Mouse (Mus musculus) C2C12 (cell line): Measurements from ENCODE around the gene Ripor2. TPM values are rescaled to one million over a fixed set of nuclear protein-coding genes. Genes with fewer than 3 reads are reported as not detected.

Experiments used
- H3K27me3 ChIP-seq: one replicate; pipeline ENCODE4 v1.6.1; 2011; ENCODE audit not compliant: control insufficient read depth, insufficient read depth, insufficient read length
- H3K36me3 ChIP-seq: one replicate; pipeline ENCODE4 v1.6.1; 2011; ENCODE audit not compliant: control insufficient read depth, insufficient read depth
- H3K4me3 ChIP-seq: one replicate; pipeline ENCODE4 v1.5.1; 2011; ENCODE audit warnings: mild to moderate bottlenecking, control low read depth; ENCODE audit not compliant: poor library complexity, insufficient read depth, severe bottlenecking
- H3K79me2 ChIP-seq: one replicate; pipeline ENCODE4 v1.6.1; 2011; ENCODE audit not compliant: control insufficient read depth, insufficient read depth
- H3K79me3 ChIP-seq: one replicate; pipeline ENCODE4 v1.6.1; 2011; ENCODE audit warnings: low read depth, control low read depth
- H3ac ChIP-seq: one replicate; pipeline ENCODE3; 2011; ENCODE audit warnings: low read depth; ENCODE audit not compliant: control insufficient read depth, insufficient read length
- CEBPB ChIP-seq: IDR thresholded peaks from one replicate; pipeline ENCODE4 v1.6.1; 2011; ENCODE audit warnings: low read depth, mild to moderate bottlenecking, control low read depth, moderate library complexity
- CTCF ChIP-seq: IDR thresholded peaks from one replicate; pipeline ENCODE4 v1.5.1; 2011; ENCODE audit not compliant: control insufficient read depth, insufficient read depth, insufficient read length
- FOSL1 ChIP-seq: IDR thresholded peaks from one replicate; pipeline ENCODE4 v1.8.0; 2011; ENCODE audit warnings: mild to moderate bottlenecking, low read length; ENCODE audit not compliant: poor library complexity, insufficient read depth, severe bottlenecking
- MAX ChIP-seq: IDR thresholded peaks from one replicate; pipeline ENCODE4 v1.6.1; 2011; ENCODE audit warnings: mild to moderate bottlenecking, control low read depth
- MYOD1 ChIP-seq: IDR thresholded peaks from one replicate; pipeline ENCODE4 v1.6.1; 2011; ENCODE audit warnings: low read depth; ENCODE audit not compliant: control insufficient read depth, insufficient read length
- MYOG ChIP-seq: IDR thresholded peaks from one replicate; pipeline ENCODE4 v1.6.1; 2011; ENCODE audit not compliant: control insufficient read depth, insufficient read length; ENCODE audit errors: extremely low read depth
- USF1 ChIP-seq: IDR thresholded peaks from one replicate; pipeline ENCODE4 v1.6.1; 2011; ENCODE audit warnings: low read depth, mild to moderate bottlenecking, control low read depth, moderate library complexity
- polyA plus RNA-seq: library from polyadenylated mRNA; unstranded; fragments of >200 nt; fragmentation: generic; extraction: Trizol; gene quantifications from one replicate; pipeline ENCODE4 v1.2.1, GENCODE M21; 2012; ENCODE audit warnings: missing spikeins

Gene Ripor2
- polyA plus RNA-seq, 1 experiment: 0.23 TPM

DNA sequence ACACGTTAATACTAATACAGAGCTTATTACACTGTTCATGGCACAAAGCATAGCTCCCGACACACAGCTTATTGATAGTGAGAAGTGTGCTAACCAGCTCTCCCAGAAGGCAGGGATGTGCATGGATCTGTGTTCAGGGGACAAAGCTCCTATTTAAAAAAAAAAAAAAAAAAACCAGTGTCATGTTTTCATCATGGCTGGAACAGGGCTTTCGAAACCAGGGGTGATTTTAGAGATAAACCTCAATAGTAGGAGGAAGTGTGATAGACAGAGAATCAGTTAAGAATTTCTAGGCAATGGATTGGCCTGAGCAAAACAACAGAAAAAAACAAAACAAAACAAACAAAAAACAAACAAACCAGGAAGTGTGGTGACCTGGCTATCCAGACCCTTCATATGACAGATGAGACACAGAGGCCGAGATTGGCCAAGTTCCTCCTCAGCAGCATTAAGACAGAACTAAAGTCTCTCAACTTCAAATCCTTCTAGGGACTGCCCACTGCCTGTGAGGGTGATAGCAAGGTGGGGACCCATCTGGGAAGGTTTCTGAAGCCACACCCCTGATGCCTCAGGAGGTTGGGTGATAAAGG, 51.1 kb downstream of the Ripor2 start:
- Histone ChIP-seq H3ac (no peak overlapping the region), H3K79me3 (no peaks in the 10 kb centered on the region), H3K36me3 (no peaks in the 10 kb centered on the region), H3K27me3 (no peaks in the 10 kb centered on the region), H3K79me2 (no peaks in the 10 kb centered on the region), H3K4me3 (no peak overlapping the region)
- TF ChIP-seq CEBPB (no peak), MYOG (no peak), FOSL1 (no peak), CTCF (no peak), USF1 (no peak), MYOD1 (no peak)

GRCm38 (mm10) chr13:24634346-24635120, 52.5 kb downstream of the Ripor2 start:
- Histone ChIP-seq H3K79me2 (no peaks in the 10 kb centered on the region), H3K27me3 (no peaks in the 10 kb centered on the region), H3K79me3 (no peaks in the 10 kb centered on the region), H3ac (no peak overlapping the region), H3K4me3 (no peak overlapping the region), H3K36me3 (no peaks in the 10 kb centered on the region)
- TF ChIP-seq FOSL1: no peak
- TF ChIP-seq MAX: no peak
- TF ChIP-seq CEBPB: no peak
- TF ChIP-seq MYOG: no peak
- TF ChIP-seq CTCF: no peak
- TF ChIP-seq USF1: no peak
- no peak for TF ChIP-seq MYOD1

- H3K79me2 ChIP-seq: no peaks in the 10 kb centered on the region
- no peak overlapping the region for H3K4me3 ChIP-seq
- no peak for TF ChIP-seq FOSL1
- TF ChIP-seq USF1: no peak
- no peak for TF ChIP-seq MYOG
- no peak for TF ChIP-seq CTCF
- TF ChIP-seq CEBPB: no peak
- TF ChIP-seq MYOD1: no peak
- TF ChIP-seq MAX: no peak
- no peaks in the 10 kb centered on the region for H3K27me3 ChIP-seq
- peak overlapping the region; percentile 8 for H3ac ChIP-seq
- H3K79me3 ChIP-seq: no peaks in the 10 kb centered on the region
- H3K36me3 ChIP-seq: no peaks in the 10 kb centered on the region
These were observed 56.6 kb downstream of the Ripor2 start for GRCm38 (mm10) chr13:24638371-24639214.

DNA sequence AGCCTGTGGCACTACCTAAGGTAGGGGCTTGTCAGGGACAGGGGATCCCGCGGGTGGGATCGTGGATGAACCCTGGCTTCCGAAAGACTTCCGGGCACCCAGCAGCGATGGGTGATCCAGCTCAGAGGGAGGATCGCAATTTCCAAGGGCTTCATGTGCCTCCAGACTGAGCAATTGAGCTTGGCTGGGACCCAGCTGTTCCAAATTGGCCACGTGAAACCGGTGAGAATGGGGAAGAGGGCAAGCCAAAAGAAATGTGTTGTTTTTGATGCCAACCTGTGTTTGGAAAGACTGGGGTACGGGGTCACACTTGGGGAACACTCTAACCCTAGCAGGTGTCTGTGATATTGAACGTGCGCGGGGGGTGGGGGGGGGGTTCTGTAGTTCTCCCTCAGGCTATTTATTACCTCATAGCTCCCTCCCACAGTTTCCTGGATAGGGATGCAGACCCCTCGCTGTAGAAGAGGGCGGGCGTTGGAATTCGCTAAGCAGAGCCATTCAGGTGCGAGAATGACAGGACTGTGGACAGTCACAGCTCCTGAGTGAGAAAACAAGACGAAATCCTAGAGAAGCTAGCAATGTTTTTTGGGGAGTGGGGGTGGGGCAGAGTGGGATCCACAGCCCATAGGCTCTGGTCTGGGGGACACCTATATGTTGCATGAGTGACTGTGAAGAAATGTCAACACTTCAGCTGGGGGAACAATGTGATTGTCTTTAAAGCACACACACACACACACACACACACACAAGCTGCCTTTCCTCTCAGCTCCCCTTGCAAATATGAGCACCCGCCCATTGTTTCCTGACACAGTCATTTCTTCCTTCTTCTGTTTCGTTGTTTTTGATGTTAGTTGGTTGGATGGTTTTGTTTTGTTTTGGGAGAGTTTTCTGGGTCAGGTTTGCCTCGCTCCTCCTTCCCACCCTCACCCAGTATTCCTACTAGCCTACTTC, 57.5 kb downstream of the Ripor2 start:
- TF ChIP-seq CEBPB (no peak), MYOD1 (no peak), MYOG (no peak), USF1 (no peak), FOSL1 (no peak), CTCF (no peak), MAX (no peak)
- Histone ChIP-seq H3K4me3 (no peak overlapping the region), H3K79me3 (no peaks in the 10 kb centered on the region), H3K79me2 (no peaks in the 10 kb centered on the region), H3ac (no peak overlapping the region), H3K27me3 (no peaks in the 10 kb centered on the region), H3K36me3 (no peaks in the 10 kb centered on the region)

- H3K36me3 ChIP-seq: no peaks in the 10 kb centered on the region
- TF ChIP-seq CTCF (no peak), MYOG (no peak), MYOD1 (no peak), FOSL1 (no peak), CEBPB (no peak), MAX (no peak), USF1 (no peak)
- H3K4me3 ChIP-seq: no peak overlapping the region
- no peaks in the 10 kb centered on the region for H3K79me3 ChIP-seq
- H3ac ChIP-seq: no peak overlapping the region
- H3K79me2 ChIP-seq: no peaks in the 10 kb centered on the region
- no peaks in the 10 kb centered on the region for H3K27me3 ChIP-seq
These were observed 58.2 kb downstream of the Ripor2 start for GRCm38 (mm10) chr13:24640166-24640560.
